Mouse (Mus musculus) kidney, adult 2 months (tissue): Measurements from ENCODE around the gene BC147527.

Source experiments
- CTCF ChIP-seq: fragments of 200-500 bp; conservative IDR thresholded peaks from 2 replicates; pipeline ENCODE4 v1.5.1; 2011; ENCODE audit warnings: low read depth, mild to moderate bottlenecking, control low read depth, low read length, moderate library complexity, mixed read lengths; ENCODE audit not compliant: insufficient read depth, insufficient read length
- POLR2A ChIP-seq: fragments of 200-500 bp; IDR thresholded peaks from one replicate; pipeline ENCODE4 v1.6.1; 2011; ENCODE audit warnings: low read depth, low read length, control low read depth

DNA sequence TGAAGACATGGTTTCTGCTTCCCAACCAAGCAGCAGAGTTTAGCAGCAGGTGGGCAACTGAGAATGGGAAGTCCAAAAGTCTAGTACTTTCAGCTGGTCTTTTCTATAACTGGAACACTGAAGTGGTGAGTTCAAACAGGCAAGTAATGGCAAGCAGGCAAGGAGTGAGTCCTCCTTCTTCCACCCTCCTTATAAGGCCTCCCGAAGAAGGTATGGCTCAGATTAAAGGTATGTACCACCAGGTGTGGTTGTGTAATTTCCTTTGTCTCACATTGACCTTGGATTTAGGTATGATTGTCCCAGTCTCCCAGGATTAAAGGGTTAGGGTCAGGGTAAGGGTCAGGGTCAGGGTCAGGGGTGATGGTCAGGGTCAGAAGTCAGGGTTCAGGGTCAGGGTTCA lies 20.5 kb downstream of the BC147527 start:
- TF ChIP-seq CTCF = no peak
- no peak for TF ChIP-seq POLR2A
